Mouse (Mus musculus): ENCODE results near the gene Kdf1. TPM values are rescaled to one million over a fixed set of nuclear protein-coding genes. Genes with fewer than 3 reads are reported as not detected.
A peak's percentile ranks its signal among the peaks of the same experiment; 100 is the strongest.

The Kdf1 gene
- polyA plus RNA-seq, 1 experiment from 2014 or later, result 0.20 TPM

DNA sequence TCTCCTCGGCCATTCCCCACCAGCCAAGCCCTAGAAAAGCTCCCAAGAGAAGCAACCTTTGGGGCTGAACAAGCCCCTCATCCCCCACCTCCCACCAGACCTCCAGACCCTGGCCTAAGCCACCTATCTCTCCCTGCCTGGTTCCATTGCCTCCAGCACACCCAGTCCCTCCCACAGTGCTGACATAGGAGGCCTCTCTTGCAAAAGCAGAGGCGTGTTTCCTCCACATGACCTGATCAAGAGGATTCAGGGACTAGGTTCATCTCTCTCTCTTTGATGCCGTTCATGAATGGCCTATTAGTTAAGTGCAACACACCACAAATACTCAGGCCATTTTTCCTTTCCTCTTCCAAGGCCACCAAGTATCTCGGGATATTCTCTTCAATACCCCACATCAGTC lies 41.1 kb downstream of the Kdf1 start:
- WGBS, result 84% methylated on average over 4 of the region's 4 CpGs
- no peak overlapping the region for H3K27ac ChIP-seq (ENCODE audit: low read depth, low read length)
- H3K4me2 ChIP-seq (ENCODE audit: low read depth, low read length), result no peak overlapping the region
- H3K27me3 ChIP-seq (ENCODE audit: control insufficient read depth, insufficient read depth, low read length), result no peaks in the 10 kb centered on the region
- no peaks in the 10 kb centered on the region for H3K36me3 ChIP-seq (ENCODE audit: control insufficient read depth, insufficient read depth, low read length)
- no peak overlapping the region for H3K4me3 ChIP-seq (ENCODE audit: low read depth, low read length)
- no peak for ATAC-seq (ENCODE audit: low read depth)
- H3K9me3 ChIP-seq (ENCODE audit: control insufficient read depth, low read length), result no peaks in the 10 kb centered on the region
- no peaks in the 10 kb centered on the region for H3K4me1 ChIP-seq (ENCODE audit: control insufficient read depth, insufficient read depth, low read length)
- H3K9ac ChIP-seq (replicated peaks; ENCODE audit: low read depth, low read length), result no peak overlapping the region

DNA sequence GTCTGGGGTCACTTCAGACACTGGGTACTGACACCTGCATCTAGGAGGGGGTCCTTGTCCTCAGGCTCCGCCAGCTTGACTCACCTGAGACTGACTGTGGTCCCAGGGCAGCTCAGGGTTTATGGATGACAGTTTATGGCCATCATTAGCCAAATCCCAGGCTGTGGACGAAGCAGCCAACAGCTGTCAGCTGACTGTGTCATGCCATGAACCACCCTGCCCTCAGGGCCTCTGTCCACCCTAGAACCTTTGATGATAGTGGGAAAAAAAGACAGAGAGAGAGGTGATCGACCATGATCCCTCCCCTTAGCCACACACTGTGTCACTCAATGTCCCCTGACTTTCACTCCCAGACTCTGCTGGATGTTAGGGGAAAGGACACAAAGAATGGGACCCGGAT lies 42.9 kb downstream of the Kdf1 start:
- Histone ChIP-seq H3K4me2 (ENCODE audit: low read depth, low read length) (no peak overlapping the region), H3K9me3 (ENCODE audit: control insufficient read depth, low read length) (no peaks in the 10 kb centered on the region), H3K4me3 (ENCODE audit: low read depth, low read length) (no peak overlapping the region), H3K27ac (ENCODE audit: low read depth, low read length) (no peak overlapping the region), H3K36me3 (ENCODE audit: control insufficient read depth, insufficient read depth, low read length) (no peaks in the 10 kb centered on the region), H3K27me3 (ENCODE audit: control insufficient read depth, insufficient read depth, low read length) (no peaks in the 10 kb centered on the region), H3K4me1 (ENCODE audit: control insufficient read depth, insufficient read depth, low read length) (no peaks in the 10 kb centered on the region), H3K9ac (replicated peaks; ENCODE audit: low read depth, low read length) (no peak overlapping the region)
- ATAC-seq (ENCODE audit: low read depth), result no peak
- 43% methylated on average over 4 of the region's 4 CpGs for WGBS

DNA sequence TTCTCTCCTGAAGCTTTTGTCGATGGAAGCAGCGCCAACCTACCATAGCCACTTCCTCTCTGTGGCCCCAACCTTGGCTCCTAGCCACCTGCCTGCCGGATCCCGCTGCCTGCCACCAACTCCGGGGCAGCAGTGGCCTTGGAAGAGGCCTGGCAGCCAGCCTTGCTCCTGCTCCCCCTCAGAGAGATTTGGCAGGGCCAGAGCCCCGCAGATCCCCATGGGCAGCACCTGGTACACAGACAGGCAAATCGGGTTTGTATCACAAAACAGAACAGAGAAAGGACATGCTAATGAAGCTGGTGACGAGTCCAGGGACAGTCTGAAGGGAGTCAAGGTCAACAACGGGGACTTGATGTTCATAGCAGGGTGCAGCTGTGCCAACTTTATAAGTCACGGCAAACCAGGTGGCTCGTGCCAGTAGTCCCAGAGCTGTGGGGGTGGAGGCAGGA lies 44.4 kb downstream of the Kdf1 start:
- Histone ChIP-seq H3K4me2 (ENCODE audit: low read depth, low read length) (no peak overlapping the region), H3K27me3 (ENCODE audit: control insufficient read depth, insufficient read depth, low read length) (no peaks in the 10 kb centered on the region), H3K9ac (replicated peaks; ENCODE audit: low read depth, low read length) (no peak overlapping the region), H3K9me3 (ENCODE audit: control insufficient read depth, low read length) (no peaks in the 10 kb centered on the region), H3K4me3 (ENCODE audit: low read depth, low read length) (no peak overlapping the region), H3K27ac (ENCODE audit: low read depth, low read length) (no peak overlapping the region), H3K4me1 (ENCODE audit: control insufficient read depth, insufficient read depth, low read length) (no peaks in the 10 kb centered on the region), H3K36me3 (ENCODE audit: control insufficient read depth, insufficient read depth, low read length) (no peaks in the 10 kb centered on the region)
- no peak for ATAC-seq (ENCODE audit: low read depth)
- 72% methylated on average over 11 of the region's 11 CpGs for WGBS

DNA sequence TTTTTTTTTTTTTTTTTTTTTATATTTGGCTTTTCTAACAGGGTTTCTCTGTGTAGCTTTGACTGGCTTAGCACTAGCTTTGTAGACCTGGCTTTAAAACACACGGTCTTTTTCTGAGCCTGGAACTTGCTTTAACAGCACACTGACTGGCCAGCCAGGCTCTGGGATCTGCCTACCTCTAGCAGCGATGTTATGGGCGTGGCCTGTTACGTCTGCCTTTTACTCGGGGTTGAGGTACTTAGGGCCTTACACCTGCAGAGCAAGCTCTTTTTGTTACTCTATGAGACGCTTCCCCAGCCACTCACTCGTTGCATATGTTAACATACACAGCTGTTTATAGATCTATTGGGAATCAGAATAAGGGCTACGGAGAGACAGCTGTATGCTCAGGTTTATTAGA lies 48.5 kb downstream of the Kdf1 start:
- no peak overlapping the region for H3K4me2 ChIP-seq (ENCODE audit: low read depth, low read length)
- H3K4me1 ChIP-seq (ENCODE audit: control insufficient read depth, insufficient read depth, low read length), result no peaks in the 10 kb centered on the region
- WGBS, result 25% methylated on average over 8 of the region's 8 CpGs
- H3K4me3 ChIP-seq (ENCODE audit: low read depth, low read length), result no peak overlapping the region
- H3K9me3 ChIP-seq (ENCODE audit: control insufficient read depth, low read length), result no peaks in the 10 kb centered on the region
- no peak overlapping the region for H3K27ac ChIP-seq (ENCODE audit: low read depth, low read length)
- no peaks in the 10 kb centered on the region for H3K36me3 ChIP-seq (ENCODE audit: control insufficient read depth, insufficient read depth, low read length)
- no peak for ATAC-seq (ENCODE audit: low read depth)
- H3K27me3 ChIP-seq (ENCODE audit: control insufficient read depth, insufficient read depth, low read length), result no peaks in the 10 kb centered on the region
- no peak overlapping the region for H3K9ac ChIP-seq (replicated peaks; ENCODE audit: low read depth, low read length)

DNA sequence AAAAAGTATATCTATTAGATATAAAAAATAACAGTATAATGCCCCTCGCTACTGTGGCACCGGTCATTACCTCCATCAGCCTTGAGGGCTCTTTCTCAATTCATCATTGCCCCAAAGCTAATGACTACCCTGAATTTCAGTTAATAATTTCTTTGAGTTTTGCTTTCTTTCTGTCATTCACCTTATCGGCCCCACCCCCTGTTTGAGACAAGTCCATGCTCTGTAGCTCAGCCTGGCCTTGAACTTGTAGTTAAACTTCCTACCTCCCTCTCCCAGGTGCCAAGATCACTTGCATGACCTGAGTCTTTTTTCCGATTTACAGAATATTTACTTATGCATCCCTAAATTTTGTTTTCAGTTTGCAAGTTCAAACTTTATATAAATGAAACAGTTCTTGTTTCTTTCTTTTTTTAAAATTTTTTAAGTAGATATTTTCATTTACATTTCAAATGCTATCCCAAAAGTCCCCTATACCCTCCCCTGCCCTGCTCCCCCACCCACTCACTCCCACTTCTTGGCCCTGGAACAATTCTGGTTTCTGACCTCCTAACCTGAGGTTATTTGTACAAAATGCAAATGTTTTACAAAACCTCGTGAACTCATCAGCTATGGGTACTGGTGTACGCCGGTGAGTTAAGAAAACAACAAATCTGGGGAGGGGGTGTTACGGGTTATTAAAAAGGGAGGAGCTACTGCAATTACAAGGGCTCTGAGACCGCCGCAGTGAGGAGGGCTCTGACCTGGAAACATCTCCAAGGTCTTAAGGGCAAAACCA lies 50.7 kb downstream of the Kdf1 start:
- Histone ChIP-seq H3K4me1 (ENCODE audit: control insufficient read depth, insufficient read depth, low read length) (no peaks in the 10 kb centered on the region), H3K4me2 (ENCODE audit: low read depth, low read length) (no peak overlapping the region), H3K27ac (ENCODE audit: low read depth, low read length) (no peak overlapping the region), H3K9ac (replicated peaks; ENCODE audit: low read depth, low read length) (no peak overlapping the region), H3K27me3 (ENCODE audit: control insufficient read depth, insufficient read depth, low read length) (no peaks in the 10 kb centered on the region), H3K36me3 (ENCODE audit: control insufficient read depth, insufficient read depth, low read length) (no peaks in the 10 kb centered on the region), H3K9me3 (ENCODE audit: control insufficient read depth, low read length) (no peaks in the 10 kb centered on the region), H3K4me3 (ENCODE audit: low read depth, low read length) (no peak overlapping the region)
- 79% methylated on average over 10 of the region's 10 CpGs for WGBS
- no peak for ATAC-seq (ENCODE audit: low read depth)

DNA sequence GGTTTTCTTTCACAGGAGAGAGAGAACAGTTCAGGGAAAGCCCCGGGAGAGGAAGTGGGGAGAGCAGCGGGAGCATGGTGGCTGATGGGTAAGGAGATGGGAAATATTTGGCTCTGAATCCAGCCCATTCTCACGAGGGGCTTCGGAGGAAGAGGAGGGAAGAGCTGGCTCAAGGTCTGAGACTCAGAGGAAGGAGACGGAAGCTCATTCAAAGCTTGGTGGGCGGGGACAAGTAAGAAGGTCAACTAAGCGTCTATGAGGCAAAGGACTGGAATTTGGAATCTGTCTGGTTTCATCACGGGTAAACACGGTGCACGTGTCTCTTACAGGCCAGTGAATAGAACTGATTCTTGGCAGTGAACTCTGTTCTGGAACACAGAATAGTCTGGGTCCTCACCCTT lies 51.3 kb downstream of the Kdf1 start:
- H3K4me3 ChIP-seq (ENCODE audit: low read depth, low read length), result no peak overlapping the region
- WGBS, result 63% methylated on average over 10 of the region's 10 CpGs
- H3K9ac ChIP-seq (replicated peaks; ENCODE audit: low read depth, low read length), result no peak overlapping the region

DNA sequence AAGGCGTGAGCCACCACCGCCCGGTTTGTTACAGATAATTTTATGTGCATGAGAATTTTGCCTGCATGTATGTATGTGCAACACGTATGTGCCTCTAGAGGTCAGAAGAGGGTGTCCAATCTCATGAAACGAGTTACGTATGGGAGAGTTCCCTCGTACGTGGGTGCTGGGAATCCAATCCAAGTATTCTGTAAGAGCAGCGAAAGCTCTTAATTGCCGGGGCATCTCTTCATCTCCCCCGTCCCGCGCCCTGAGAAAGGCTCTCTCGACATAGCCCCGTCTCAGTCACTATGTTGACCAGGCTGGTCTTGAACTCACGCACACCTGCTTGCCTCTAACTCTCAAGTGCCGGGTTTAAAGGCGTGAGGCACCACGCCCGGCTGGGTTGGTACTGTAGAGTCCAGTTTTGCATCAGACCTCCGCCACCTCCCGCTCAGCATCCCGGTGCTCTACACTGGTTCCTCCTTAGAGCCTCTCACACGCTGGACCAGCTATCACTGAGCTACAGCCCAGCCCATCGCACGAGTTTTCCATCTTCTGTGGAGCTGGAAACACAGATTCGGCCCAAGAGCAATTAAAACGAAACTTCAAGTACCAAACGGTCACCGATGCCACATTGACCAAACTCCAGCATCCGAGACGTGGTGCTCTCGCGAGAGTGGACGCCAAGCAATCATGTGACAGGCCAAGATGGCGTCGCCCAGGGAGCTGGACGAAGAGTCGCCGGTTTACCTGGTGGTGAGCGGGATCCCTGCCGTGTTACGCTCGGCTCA lies 55.5 kb downstream of the Kdf1 start, which contains the start of gene Gpatch3:
Gene Gpatch3 (plus strand): TSS at position 676 of the 773 bp plus-strand sequence.
- no peaks in the 10 kb centered on the region for H3K27me3 ChIP-seq (ENCODE audit: control insufficient read depth, insufficient read depth, low read length)
- H3K9ac ChIP-seq (replicated peaks; ENCODE audit: low read depth, low read length), result peak within 1 kb of the TSS; percentile 68
- 5% methylated on average over 44 of the region's 44 CpGs for WGBS
- H3K36me3 ChIP-seq (ENCODE audit: control insufficient read depth, insufficient read depth, low read length), result peaks cover 9% of the 10 kb centered on the region; the same call in 1 of the 2 replicates
- peak within 1 kb of the TSS; percentile 86 for H3K4me2 ChIP-seq (ENCODE audit: low read depth, low read length)
- peak within 1 kb of the TSS; percentile 82 for H3K4me3 ChIP-seq (ENCODE audit: low read depth, low read length)
- H3K9me3 ChIP-seq (ENCODE audit: control insufficient read depth, low read length), result no peaks in the 10 kb centered on the region
- peak within 1 kb of the TSS; percentile 78 for H3K27ac ChIP-seq (ENCODE audit: low read depth, low read length)
- peak; percentile 93 for ATAC-seq (ENCODE audit: low read depth)
- H3K4me1 ChIP-seq (ENCODE audit: control insufficient read depth, insufficient read depth, low read length), result peaks cover 5% of the 10 kb centered on the region; the same call in 1 of the 2 replicates

More for the DNA sequence above, 51.3 kb downstream of the Kdf1 start:
- H3K27ac ChIP-seq (ENCODE audit: low read depth, low read length), result no peak overlapping the region
- H3K36me3 ChIP-seq (ENCODE audit: control insufficient read depth, insufficient read depth, low read length), result no peaks in the 10 kb centered on the region
- 0 out of 2 replicates have a peak, but pooled peaks cover under 1% of the 10 kb centered on the region for H3K4me1 ChIP-seq (ENCODE audit: control insufficient read depth, insufficient read depth, low read length)
- H3K4me2 ChIP-seq (ENCODE audit: low read depth, low read length), result no peak overlapping the region
- no peak for ATAC-seq (ENCODE audit: low read depth)
- no peaks in the 10 kb centered on the region for H3K9me3 ChIP-seq (ENCODE audit: control insufficient read depth, low read length)
- no peaks in the 10 kb centered on the region for H3K27me3 ChIP-seq (ENCODE audit: control insufficient read depth, insufficient read depth, low read length)

DNA sequence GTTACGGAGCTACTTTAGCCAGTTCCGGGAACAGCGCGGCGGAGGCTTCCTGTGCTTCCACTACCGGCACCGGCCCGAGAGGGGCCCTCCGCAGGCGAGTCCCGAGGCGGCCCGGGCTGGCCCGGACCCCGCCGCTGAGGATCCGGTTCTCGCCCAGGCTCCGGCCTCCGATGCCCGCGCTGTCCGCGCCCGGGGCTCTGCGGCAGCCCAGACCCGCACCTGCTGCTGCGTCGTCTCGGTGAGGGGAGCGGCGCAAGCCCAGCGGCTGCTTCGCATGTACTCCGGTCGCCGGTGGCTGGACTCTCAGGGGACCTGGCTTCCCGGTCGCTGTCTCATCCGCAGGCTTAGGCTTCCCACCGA lies 56.1 kb downstream of the Kdf1 start:
- peak overlapping the region; percentile 68 for H3K9ac ChIP-seq (replicated peaks; ENCODE audit: low read depth, low read length)
- no peak; the same call in none of the 2 replicates for ATAC-seq (ENCODE audit: low read depth)
- H3K4me2 ChIP-seq (ENCODE audit: low read depth, low read length), result peak overlapping the region; percentile 86
- H3K4me1 ChIP-seq (ENCODE audit: control insufficient read depth, insufficient read depth, low read length), result peaks cover 5% of the 10 kb centered on the region; the same call in 1 of the 2 replicates
- H3K9me3 ChIP-seq (ENCODE audit: control insufficient read depth, low read length), result no peaks in the 10 kb centered on the region
- no peaks in the 10 kb centered on the region for H3K27me3 ChIP-seq (ENCODE audit: control insufficient read depth, insufficient read depth, low read length)
- under 1% methylated on average over 41 of the region's 41 CpGs for WGBS
- peaks cover 9% of the 10 kb centered on the region; the same call in 1 of the 2 replicates for H3K36me3 ChIP-seq (ENCODE audit: control insufficient read depth, insufficient read depth, low read length)
- H3K4me3 ChIP-seq (ENCODE audit: low read depth, low read length), result peak overlapping the region; percentile 82
- H3K27ac ChIP-seq (ENCODE audit: low read depth, low read length), result no peak overlapping the region

DNA sequence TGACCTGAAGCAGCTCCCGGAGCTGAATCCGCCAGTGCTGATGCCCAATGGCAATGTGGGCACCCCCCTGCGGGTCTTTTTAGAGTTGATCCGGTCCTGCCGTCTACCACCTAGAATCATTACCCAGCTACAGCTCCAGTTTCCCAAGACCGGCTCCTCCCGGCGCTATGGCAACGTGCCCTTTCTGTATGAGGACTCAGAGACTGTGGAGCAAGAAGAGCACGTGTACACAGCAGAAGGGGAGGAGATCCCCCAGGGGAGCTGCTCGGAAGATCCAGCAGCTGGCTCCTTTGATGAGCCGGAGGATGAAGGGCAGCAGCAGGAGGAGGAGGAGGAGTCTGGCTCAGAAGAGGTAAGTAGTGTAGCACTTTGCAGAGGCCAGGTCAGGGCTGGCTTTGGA lies 59.2 kb downstream of the Kdf1 start:
- peaks cover 12% of the 10 kb centered on the region; the same call in 1 of the 2 replicates for H3K36me3 ChIP-seq (ENCODE audit: control insufficient read depth, insufficient read depth, low read length)
- no peak overlapping the region for H3K4me3 ChIP-seq (ENCODE audit: low read depth, low read length)
- H3K9ac ChIP-seq (replicated peaks; ENCODE audit: low read depth, low read length), result no peak overlapping the region
- WGBS, result 64% methylated on average over 12 of the region's 12 CpGs
- H3K4me1 ChIP-seq (ENCODE audit: control insufficient read depth, insufficient read depth, low read length), result peaks cover 5% of the 10 kb centered on the region; the same call in 1 of the 2 replicates
- H3K9me3 ChIP-seq (ENCODE audit: control insufficient read depth, low read length), result no peaks in the 10 kb centered on the region
- H3K27me3 ChIP-seq (ENCODE audit: control insufficient read depth, insufficient read depth, low read length), result no peaks in the 10 kb centered on the region
- no peak overlapping the region for H3K4me2 ChIP-seq (ENCODE audit: low read depth, low read length)
- no peak overlapping the region for H3K27ac ChIP-seq (ENCODE audit: low read depth, low read length)
- no peak for ATAC-seq (ENCODE audit: low read depth)
